Mouse (Mus musculus) hindbrain, postnatal 0 days (tissue): ENCODE data around the gene Ceacam18. TPM values are rescaled to one million over a fixed set of nuclear protein-coding genes. Genes with fewer than 3 reads are reported as not detected.

ENCODE experiments used
- ATAC-seq: fragments of 200-750 bp; cut with Nextera tagmentation; 2 replicates; pipeline ENCODE4 v1.8.0; 2017; ENCODE audit warnings: mild to moderate bottlenecking, moderate TSS enrichment, moderate library complexity
- DNase-seq: peaks from one replicate; pipeline ENCODE4 v3.0.0-alpha.2; 2015; ENCODE audit warnings: low spot score
- H3K27ac ChIP-seq: fragments of 300-500 bp; sonication (generic); 2 replicates; pipeline ENCODE4 v1.5.1; 2014; ENCODE audit warnings: mild to moderate bottlenecking
- H3K27me3 ChIP-seq: fragments of 300-500 bp; sonication (generic); 2 replicates; pipeline ENCODE4 v1.6.1; 2014; ENCODE audit warnings: low read length, mixed read lengths; ENCODE audit not compliant: insufficient read depth
- H3K36me3 ChIP-seq: fragments of 300-500 bp; sonication (generic); 2 replicates; pipeline ENCODE4 v1.6.1; 2014; ENCODE audit warnings: low read length, mixed read lengths; ENCODE audit not compliant: insufficient read depth
- H3K4me1 ChIP-seq: fragments of 300-500 bp; sonication (generic); 2 replicates; pipeline ENCODE4 v1.6.1; 2014; ENCODE audit warnings: antibody characterized with exemption, low read length, mixed read lengths; ENCODE audit not compliant: insufficient read depth
- H3K4me2 ChIP-seq: fragments of 300-500 bp; sonication (generic); 2 replicates; pipeline ENCODE4 v1.6.1; 2014; ENCODE audit warnings: low read depth, mild to moderate bottlenecking, low read length, moderate library complexity, mixed read lengths
- H3K4me3 ChIP-seq: fragments of 300-500 bp; sonication (generic); 2 replicates; pipeline ENCODE4 v1.5.1; 2014; ENCODE audit warnings: low read length
- H3K9ac ChIP-seq: fragments of 300-500 bp; sonication (generic); replicated peaks from 2 replicates; pipeline ENCODE4 v1.6.1; 2014; ENCODE audit warnings: mild to moderate bottlenecking, low read length, moderate library complexity, mixed read lengths
- H3K9me3 ChIP-seq: fragments of 300-500 bp; sonication (generic); 2 replicates; pipeline ENCODE4 v1.6.1; 2016; ENCODE audit warnings: low read length, mixed read lengths
- CTCF ChIP-seq: IDR thresholded peaks from 2 replicates; pipeline ENCODE4 v1.5.1; 2016; ENCODE audit warnings: antibody characterized with exemption, control low read depth, low read depth
- WGBS: fragments of 180-500 bp; shearing (Covaris S2); extraction: QIAGEN DNeasy Blood & Tissue Kit; methylation state at CpG from one replicate; pipeline ENCODE4 v1.1.7; 2014; 5-methylcytosine and 5-hydroxymethylcytosine counted together
- polyA plus RNA-seq: library from polyadenylated mRNA; unstranded; fragments of >200 nt; fragmentation: Nextera tagmentation; extraction: Ambion mirVana; gene quantifications from 2 replicates; pipeline ENCODE4 v1.2.1, GENCODE M21; 2015
- total RNA-seq: library from RNA; depleted of rRNA; stranded (reverse); fragments of >200 nt; gene quantifications from 2 replicates; pipeline ENCODE4 v1.2.3, GENCODE M21; 2014

Gene Ceacam18
- total and polyA plus RNA-seq, 2 experiments from 2014 or later = 0.08 TPM; not detected in 1

GRCm38 (mm10) chr7:43637118-43637517 is 2.6 kb downstream of the Ceacam18 start:
- no peak for TF ChIP-seq CTCF
- no peaks in the 10 kb centered on the region for H3K36me3 ChIP-seq
- H3K4me2 ChIP-seq = no peak overlapping the region
- H3K4me1 ChIP-seq = no peaks in the 10 kb centered on the region
- no peak overlapping the region for H3K4me3 ChIP-seq
- 57% methylated on average over 1 of the region's 1 CpGs for WGBS
- no peak for DNase-seq
- no peak overlapping the region for H3K27ac ChIP-seq
- no peaks in the 10 kb centered on the region for H3K9me3 ChIP-seq
- no peaks in the 10 kb centered on the region for H3K27me3 ChIP-seq
- H3K9ac ChIP-seq = no peak overlapping the region
- no peak for ATAC-seq

GRCm38 (mm10) chr7:43642587-43642986 is 8.1 kb downstream of the Ceacam18 start:
- 83% methylated on average over 5 of the region's 5 CpGs for WGBS
- no peak for TF ChIP-seq CTCF
- H3K4me1 ChIP-seq = no peaks in the 10 kb centered on the region
- H3K27me3 ChIP-seq = no peaks in the 10 kb centered on the region
- no peaks in the 10 kb centered on the region for H3K36me3 ChIP-seq
- ATAC-seq (no peak), DNase-seq (no peak)
- H3K4me2 ChIP-seq = no peak overlapping the region
- H3K4me3 ChIP-seq = no peak overlapping the region
- no peak overlapping the region for H3K9ac ChIP-seq
- no peak overlapping the region for H3K27ac ChIP-seq
- no peaks in the 10 kb centered on the region for H3K9me3 ChIP-seq

GRCm38 (mm10) chr7:43643046-43643652 is 8.6 kb downstream of the Ceacam18 start:
- Histone ChIP-seq H3K27me3 (no peaks in the 10 kb centered on the region), H3K9ac (no peak overlapping the region), H3K4me1 (no peaks in the 10 kb centered on the region), H3K36me3 (no peaks in the 10 kb centered on the region), H3K4me3 (no peak overlapping the region), H3K4me2 (no peak overlapping the region), H3K9me3 (no peaks in the 10 kb centered on the region), H3K27ac (no peak overlapping the region)
- ATAC-seq (no peak), DNase-seq (no peak)
- 82% methylated on average over 17 of the region's 17 CpGs for WGBS
- TF ChIP-seq CTCF = no peak

- Histone ChIP-seq H3K4me2 (no peak overlapping the region), H3K27me3 (no peaks in the 10 kb centered on the region), H3K9me3 (no peaks in the 10 kb centered on the region; the same call in 1 of the 2 replicates), H3K27ac (no peak overlapping the region), H3K36me3 (no peaks in the 10 kb centered on the region), H3K4me1 (no peaks in the 10 kb centered on the region), H3K9ac (no peak overlapping the region), H3K4me3 (no peak overlapping the region)
- WGBS = 90% methylated on average over 6 of the region's 6 CpGs
- ATAC-seq (no peak), DNase-seq (no peak)
- TF ChIP-seq CTCF = no peak
Observed at GRCm38 (mm10) chr7:43652683-43653082, 18.2 kb downstream of the Ceacam18 start.

- H3K4me2 ChIP-seq = no peak overlapping the region
- DNase-seq = no peak
- no peaks in the 10 kb centered on the region for H3K4me1 ChIP-seq
- H3K9me3 ChIP-seq = no peaks in the 10 kb centered on the region; the same call in 1 of the 2 replicates
- no peak for TF ChIP-seq CTCF
- ATAC-seq = no peak
- no peak overlapping the region for H3K4me3 ChIP-seq
- H3K27me3 ChIP-seq = no peaks in the 10 kb centered on the region
- no peaks in the 10 kb centered on the region for H3K36me3 ChIP-seq
- no peak overlapping the region for H3K27ac ChIP-seq
- 83% methylated on average over 3 of the region's 3 CpGs for WGBS
- H3K9ac ChIP-seq = no peak overlapping the region
Observed at GRCm38 (mm10) chr7:43654519-43654918, 20.0 kb downstream of the Ceacam18 start.

GRCm38 (mm10) chr7:43656232-43656631 is 21.7 kb downstream of the Ceacam18 start:
- no peak for ATAC-seq
- 73% methylated on average over 6 of the region's 6 CpGs for WGBS
- Histone ChIP-seq H3K9me3 (no peaks in the 10 kb centered on the region; the same call in 1 of the 2 replicates), H3K4me1 (no peaks in the 10 kb centered on the region), H3K4me3 (no peak overlapping the region), H3K27ac (no peak overlapping the region), H3K9ac (no peak overlapping the region), H3K4me2 (no peak overlapping the region), H3K27me3 (no peaks in the 10 kb centered on the region), H3K36me3 (no peaks in the 10 kb centered on the region)
- no peak for DNase-seq
- TF ChIP-seq CTCF = no peak

- Histone ChIP-seq H3K9ac (no peak within 1 kb of the TSS), H3K27me3 (no peaks in the 10 kb centered on the region), H3K9me3 (no peaks in the 10 kb centered on the region), H3K4me2 (no peak within 1 kb of the TSS), H3K4me1 (no peaks in the 10 kb centered on the region), H3K4me3 (no peak within 1 kb of the TSS), H3K36me3 (no peaks in the 10 kb centered on the region), H3K27ac (no peak within 1 kb of the TSS)
- WGBS = 71% methylated on average over 1 of the region's 1 CpGs
- no peak for ATAC-seq
- no peak for DNase-seq
- no peak for TF ChIP-seq CTCF
Observed at GRCm38 (mm10) chr7:43660002-43660401, 25.5 kb downstream of the Ceacam18 start, which contains the start of gene Siglece. Gene Siglece, minus strand, starts transcription at chr7:43660161.
